Mouse (Mus musculus) cortical plate, adult 2 months (tissue): ENCODE data around the gene Gjb3.

Experiments
- CTCF ChIP-seq: fragments of 200-500 bp; IDR thresholded peaks from 2 replicates; pipeline ENCODE4 v1.5.1; 2011; ENCODE audit warnings: mild to moderate bottlenecking, control low read depth, low read length; ENCODE audit not compliant: insufficient read depth; ENCODE audit errors: extremely low read depth
- POLR2A ChIP-seq: fragments of 200-500 bp; IDR thresholded peaks from 2 replicates; pipeline ENCODE4 v1.6.1; 2011; ENCODE audit warnings: mild to moderate bottlenecking, low read length, control low read depth; ENCODE audit not compliant: insufficient read depth; ENCODE audit errors: extremely low read depth

DNA sequence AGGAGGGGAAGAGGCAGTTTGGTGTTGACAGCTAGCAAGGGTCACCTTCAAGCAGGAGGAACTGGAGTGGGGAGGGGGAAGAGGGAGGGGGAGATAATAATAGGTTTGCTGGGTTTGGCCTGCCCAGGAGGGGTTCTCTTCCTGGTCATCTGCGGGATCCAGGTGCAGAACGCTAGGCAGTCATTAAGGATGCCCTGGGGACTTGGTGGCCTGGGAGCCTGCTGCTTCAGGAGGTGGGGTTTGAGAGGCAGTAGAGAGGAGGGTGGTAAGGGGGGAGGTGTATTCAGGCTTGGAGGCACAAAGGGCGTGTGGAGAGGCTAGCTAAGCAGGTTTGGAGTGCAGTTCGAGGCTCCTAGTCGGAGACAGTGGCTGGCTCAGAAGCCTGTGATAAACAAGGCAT, 34.8 kb upstream of the Gjb3 start:
- TF ChIP-seq CTCF (no peak), POLR2A (no peak)
